Mouse (Mus musculus): ENCODE data around the gene Faap100. TPM values are rescaled to one million over a fixed set of nuclear protein-coding genes. Genes with fewer than 3 reads are reported as not detected.
"Not testable (repeated sequence)": the region's sequence is repeated elsewhere in the genome, so short reads cannot be mapped to it uniquely, and the experiment has no call there.

Gene Faap100
- polyA plus RNA-seq, 1 experiment: 1.2 TPM

GRCm38 (mm10) chr11:120355277-120356039 is 23.1 kb downstream of the Faap100 start:
- Histone ChIP-seq H3K36me3 (ENCODE audit: control insufficient read depth) (no peaks in the 10 kb centered on the region; the same call in 1 of the 2 replicates), H3K27me3 (ENCODE audit: control insufficient read depth) (peaks cover 18% of the 10 kb centered on the region), H3K9me3 (ENCODE audit: control insufficient read depth, low read length) (no peaks in the 10 kb centered on the region), H3K4me3 (replicated peaks) (peak overlapping the region; percentile 58), H3K4me1 (ENCODE audit: control insufficient read depth) (peaks cover 75% of the 10 kb centered on the region)
- TF ChIP-seq GATA1 (IDR thresholded peaks at IDR 0.05; ENCODE audit: low read length) (no peak), TAL1 (IDR thresholded peaks at IDR 0.05; ENCODE audit: low read length) (no peak)

DNA sequence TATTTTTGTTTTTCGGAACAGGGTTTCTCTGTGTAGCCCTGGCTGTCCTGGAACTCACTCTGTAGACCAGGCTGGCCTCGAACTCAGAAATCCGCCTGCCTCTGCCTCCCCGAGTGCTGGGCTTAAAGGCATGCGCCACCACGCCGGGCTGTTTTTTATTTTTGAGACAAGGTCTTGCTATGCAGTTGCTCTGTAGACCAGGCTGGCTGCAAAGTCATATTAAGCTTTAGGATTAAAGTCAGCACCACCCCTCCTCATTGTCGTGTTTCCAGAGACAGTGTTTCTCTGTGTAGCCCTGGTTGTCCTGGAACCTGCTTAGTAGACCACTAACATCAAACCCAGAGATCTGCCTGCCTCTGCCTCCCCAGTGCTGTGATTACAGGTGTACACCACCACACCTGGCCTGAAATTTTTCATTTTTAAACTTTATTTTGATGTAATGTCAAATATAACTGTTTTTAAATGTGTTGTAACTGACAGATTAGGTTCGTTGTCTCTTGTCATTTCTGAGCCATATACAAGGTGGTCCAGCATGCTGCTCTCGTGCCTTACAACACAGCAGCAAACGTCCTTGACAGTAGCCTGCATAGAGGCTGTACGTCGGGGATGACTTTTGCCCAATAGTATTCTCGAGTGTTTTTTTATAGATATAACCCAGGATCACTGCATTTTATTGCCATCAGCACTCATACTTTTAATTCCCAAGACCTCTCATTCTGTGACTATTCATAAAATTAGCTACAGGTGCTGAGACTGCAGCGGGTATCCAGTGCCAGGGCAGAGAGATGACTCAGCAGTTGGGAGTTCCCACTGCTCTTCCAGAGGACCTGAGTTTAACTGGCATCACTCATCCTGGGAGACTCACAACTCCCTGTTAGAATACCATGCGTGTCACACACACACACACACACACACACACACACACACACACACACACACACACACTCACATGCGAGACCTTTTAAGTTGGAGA is 24.0 kb downstream of the Faap100 start:
- H3K36me3 ChIP-seq (ENCODE audit: control insufficient read depth): no peaks in the 10 kb centered on the region; the same call in 1 of the 2 replicates
- no peak for TF ChIP-seq GATA1 (IDR thresholded peaks at IDR 0.05; ENCODE audit: low read length)
- no peak for TF ChIP-seq TAL1 (IDR thresholded peaks at IDR 0.05; ENCODE audit: low read length)
- peak overlapping the region; percentile 58 for H3K4me3 ChIP-seq (replicated peaks)
- H3K27me3 ChIP-seq (ENCODE audit: control insufficient read depth): peaks cover 26% of the 10 kb centered on the region
- peaks cover 84% of the 10 kb centered on the region for H3K4me1 ChIP-seq (ENCODE audit: control insufficient read depth)
- H3K9me3 ChIP-seq (ENCODE audit: control insufficient read depth, low read length): no peaks in the 10 kb centered on the region

DNA sequence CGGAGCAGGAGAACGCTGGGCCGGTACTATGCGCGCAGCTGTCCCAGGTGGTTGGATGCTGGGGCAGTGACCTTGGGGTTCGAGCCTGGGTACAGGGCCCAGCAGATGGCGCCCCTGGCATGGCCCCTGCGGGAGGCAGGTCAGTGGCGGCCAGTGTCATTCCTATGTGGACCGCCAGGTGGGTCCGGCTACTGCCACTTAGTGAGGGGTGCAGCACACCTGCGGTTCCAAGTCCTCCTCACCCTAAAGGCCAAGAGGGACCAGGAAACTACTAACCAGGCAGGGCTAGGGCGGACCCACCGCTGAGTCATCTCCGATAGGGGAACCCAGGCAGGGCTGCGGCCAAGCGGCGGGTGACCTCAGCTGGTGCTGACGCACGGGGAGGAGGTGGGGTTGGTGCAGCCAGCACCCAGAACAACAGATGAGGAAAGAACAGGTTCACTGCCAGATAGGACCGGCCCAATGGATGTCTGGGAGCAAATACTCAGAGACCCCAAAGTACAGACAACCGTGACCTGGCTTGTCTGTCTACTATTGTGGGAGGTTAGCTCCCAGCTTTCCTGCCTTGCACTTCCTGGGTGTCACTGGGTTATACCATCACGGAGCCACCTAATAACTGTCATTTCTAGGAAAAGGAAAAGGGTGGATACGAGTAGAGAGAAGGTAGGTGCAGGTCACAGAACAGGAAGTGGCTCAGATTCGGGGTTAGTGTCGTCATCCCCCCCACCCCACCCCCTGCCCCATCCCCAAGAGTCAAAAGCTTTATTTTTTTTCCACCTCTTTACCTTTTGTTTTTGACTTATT is 24.9 kb downstream of the Faap100 start:
- Histone ChIP-seq H3K4me3 (replicated peaks) (peak overlapping the region; percentile 65), H3K36me3 (ENCODE audit: control insufficient read depth) (no peaks in the 10 kb centered on the region; the same call in 1 of the 2 replicates), H3K4me1 (ENCODE audit: control insufficient read depth) (peaks cover 93% of the 10 kb centered on the region), H3K27me3 (ENCODE audit: control insufficient read depth) (peaks cover 35% of the 10 kb centered on the region), H3K9me3 (ENCODE audit: control insufficient read depth, low read length) (no peaks in the 10 kb centered on the region)
- TF ChIP-seq TAL1 (IDR thresholded peaks at IDR 0.05; ENCODE audit: low read length) (no peak), GATA1 (IDR thresholded peaks at IDR 0.05; ENCODE audit: low read length) (peak; percentile 27; the same call in 1 of the 2 replicates)

GRCm38 (mm10) chr11:120352571-120353290 is 25.8 kb downstream of the Faap100 start:
- H3K36me3 ChIP-seq (ENCODE audit: control insufficient read depth): no peaks in the 10 kb centered on the region; the same call in 1 of the 2 replicates
- no peak for TF ChIP-seq GATA1 (IDR thresholded peaks at IDR 0.05; ENCODE audit: low read length)
- TF ChIP-seq TAL1 (IDR thresholded peaks at IDR 0.05; ENCODE audit: low read length): no peak
- H3K4me1 ChIP-seq (ENCODE audit: control insufficient read depth): peaks cover 91% of the 10 kb centered on the region
- no peaks in the 10 kb centered on the region for H3K9me3 ChIP-seq (ENCODE audit: control insufficient read depth, low read length)
- peaks cover 36% of the 10 kb centered on the region for H3K27me3 ChIP-seq (ENCODE audit: control insufficient read depth)
- peak overlapping the region; percentile 65 for H3K4me3 ChIP-seq (replicated peaks)

- H3K9me3 ChIP-seq (ENCODE audit: control insufficient read depth, low read length): not testable (repeated sequence)
Observed at GRCm38 (mm10) chr11:120352093-120352350, 26.5 kb downstream of the Faap100 start.

DNA sequence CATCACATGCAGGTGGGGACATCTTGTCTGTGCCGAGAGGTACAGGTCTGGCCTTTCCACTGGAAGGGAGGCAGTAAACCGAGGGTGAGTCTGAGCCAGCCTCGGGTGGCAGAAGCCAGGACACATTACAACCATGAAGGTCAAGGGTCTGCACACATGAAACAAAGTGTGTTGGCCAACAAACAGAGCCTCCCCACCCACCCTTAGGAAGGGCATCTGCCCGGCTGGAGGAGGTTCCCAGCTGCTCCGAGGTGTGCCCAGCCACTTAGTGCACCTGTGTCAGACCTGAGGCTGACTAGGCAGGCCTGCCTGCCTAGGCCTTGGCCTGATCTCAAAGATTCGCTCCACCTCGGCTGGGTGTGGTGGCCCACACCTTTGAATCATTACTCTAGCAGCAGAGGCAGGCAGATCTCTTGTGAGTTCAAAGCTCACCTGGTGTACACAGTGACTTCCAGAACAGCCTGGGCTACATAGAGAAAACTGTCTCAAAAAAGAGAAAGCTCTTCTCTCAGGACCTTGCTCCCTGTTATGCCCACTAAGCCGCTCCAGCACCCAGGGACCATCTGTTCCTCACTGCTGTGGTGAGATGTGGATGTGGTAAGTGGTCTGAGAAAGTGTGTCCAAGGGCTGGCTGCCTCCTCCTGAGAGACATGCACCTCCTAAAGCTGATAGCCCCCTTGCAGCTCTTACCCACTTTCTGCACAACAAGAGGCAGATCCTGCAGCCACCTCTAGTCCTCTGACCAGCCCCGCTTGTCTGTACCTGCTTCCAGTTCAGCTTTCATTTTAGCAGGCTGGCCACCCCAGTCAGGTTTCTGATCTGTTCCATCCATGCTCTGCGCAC is 27.1 kb downstream of the Faap100 start:
- Histone ChIP-seq H3K27me3 (ENCODE audit: control insufficient read depth) (peaks cover 36% of the 10 kb centered on the region), H3K36me3 (ENCODE audit: control insufficient read depth) (peaks cover 8% of the 10 kb centered on the region), H3K4me3 (replicated peaks) (no peak overlapping the region), H3K4me1 (ENCODE audit: control insufficient read depth) (peaks cover 92% of the 10 kb centered on the region), H3K9me3 (ENCODE audit: control insufficient read depth, low read length) (no peaks in the 10 kb centered on the region)
- no peak for TF ChIP-seq GATA1 (IDR thresholded peaks at IDR 0.05; ENCODE audit: low read length)
- TF ChIP-seq TAL1 (IDR thresholded peaks at IDR 0.05; ENCODE audit: low read length): no peak

More at GRCm38 (mm10) chr11:120352093-120352350, 26.5 kb downstream of the Faap100 start:
- H3K4me3 ChIP-seq (replicated peaks); H3K36me3 ChIP-seq (ENCODE audit: control insufficient read depth): not testable (repeated sequence)
- Histone ChIP-seq H3K27me3 (ENCODE audit: control insufficient read depth) (peaks cover 36% of the 10 kb centered on the region), H3K4me1 (ENCODE audit: control insufficient read depth) (peaks cover 94% of the 10 kb centered on the region)

- Histone ChIP-seq H3K4me3 (replicated peaks) (no peak overlapping the region), H3K36me3 (ENCODE audit: control insufficient read depth) (peaks cover 11% of the 10 kb centered on the region), H3K27me3 (ENCODE audit: control insufficient read depth) (peaks cover 36% of the 10 kb centered on the region), H3K4me1 (ENCODE audit: control insufficient read depth) (peaks cover 86% of the 10 kb centered on the region), H3K9me3 (ENCODE audit: control insufficient read depth, low read length) (no peaks in the 10 kb centered on the region)
- TF ChIP-seq TAL1 (IDR thresholded peaks at IDR 0.05; ENCODE audit: low read length): no peak
- no peak for TF ChIP-seq GATA1 (IDR thresholded peaks at IDR 0.05; ENCODE audit: low read length)
Observed at GRCm38 (mm10) chr11:120350711-120351110, 27.9 kb downstream of the Faap100 start.

Measured in erythroblast, embryonic 14.5 days (primary cell).